Mouse (Mus musculus) layer of hippocampus, adult 2 months (tissue): ENCODE measurements around the gene Cbfa2t2. TPM values are rescaled to one million over a fixed set of nuclear protein-coding genes. Genes with fewer than 3 reads are reported as not detected.

Experiments used
- DNase-seq, 2 experiments: peaks; one replicate each; pipeline ENCODE4 v3.0.0; 2022; ENCODE audit warnings: low spot score in 2 of 2
- H3K27ac ChIP-seq: fragments of 200-600 bp; 2 replicates; pipeline ENCODE4 v1.8.1; 2022
- H3K4me3 ChIP-seq: fragments of 200-600 bp; 2 replicates; pipeline ENCODE4 v1.8.1; 2022; ENCODE audit warnings: mild to moderate bottlenecking
- CTCF ChIP-seq: fragments of 200-600 bp; conservative IDR thresholded peaks from 2 replicates; pipeline ENCODE4 v1.8.1; 2022; ENCODE audit warnings: antibody characterized with exemption, mild to moderate bottlenecking, moderate library complexity
- total RNA-seq, 2 experiments: library from RNA; stranded (reverse); gene quantifications; 2 replicates each; pipeline ENCODE4 v1.2.3; 2021

Cbfa2t2 gene
- total RNA-seq, 2 experiments from 2014 or later = 55.1 to 55.8 TPM

GRCm38 (mm10) chr2:154427853-154428360, 8.4 kb upstream of the Cbfa2t2 start:
- no peak overlapping the region for H3K27ac ChIP-seq
- no peak for DNase-seq
- TF ChIP-seq CTCF = no peak
- no peak overlapping the region for H3K4me3 ChIP-seq

GRCm38 (mm10) chr2:154430566-154430965, 5.7 kb upstream of the Cbfa2t2 start:
- no peak overlapping the region for H3K27ac ChIP-seq
- no peak overlapping the region for H3K4me3 ChIP-seq
- no peak for TF ChIP-seq CTCF
- no peak for DNase-seq

GRCm38 (mm10) chr2:154432696-154433095, 3.6 kb upstream of the Cbfa2t2 start:
- no peak for DNase-seq
- Histone ChIP-seq H3K27ac (no peak overlapping the region), H3K4me3 (no peak overlapping the region)
- TF ChIP-seq CTCF = no peak

GRCm38 (mm10) chr2:154433391-154433790, 2.9 kb upstream of the Cbfa2t2 start:
- DNase-seq = peak; percentile 47 to 63
- Histone ChIP-seq H3K27ac (peak overlapping the region; percentile 51; the same call in 1 of the 2 replicates), H3K4me3 (no peak overlapping the region)
- no peak for TF ChIP-seq CTCF

- no peak overlapping the region for H3K27ac ChIP-seq
- DNase-seq = no peak
- H3K4me3 ChIP-seq = no peak overlapping the region
- TF ChIP-seq CTCF = no peak
Measured at GRCm38 (mm10) chr2:154434690-154435089, 1.6 kb upstream of the Cbfa2t2 start.

- peak overlapping the region; percentile 82 for H3K27ac ChIP-seq
- peak; percentile 97 to 98 for DNase-seq
- peak; percentile 31; the same call in 1 of the 2 replicates for TF ChIP-seq CTCF
- peak overlapping the region; percentile 47 for H3K4me3 ChIP-seq
Measured at GRCm38 (mm10) chr2:154436076-154436457, 214 bp upstream of the Cbfa2t2 start.

GRCm38 (mm10) chr2:154437191-154437527, 878 bp downstream of the Cbfa2t2 start:
- peak overlapping the region; percentile 96 for H3K27ac ChIP-seq
- DNase-seq = no peak
- TF ChIP-seq CTCF = no peak
- H3K4me3 ChIP-seq = peak overlapping the region; percentile 97

- Histone ChIP-seq H3K27ac (no peak overlapping the region), H3K4me3 (no peak overlapping the region)
- DNase-seq = no peak
- no peak for TF ChIP-seq CTCF
Measured at GRCm38 (mm10) chr2:154440453-154440852, 4.2 kb downstream of the Cbfa2t2 start.

GRCm38 (mm10) chr2:154447821-154448220, 11.5 kb downstream of the Cbfa2t2 start:
- no peak for TF ChIP-seq CTCF
- no peak overlapping the region for H3K4me3 ChIP-seq
- H3K27ac ChIP-seq = no peak overlapping the region
- no peak for DNase-seq

- TF ChIP-seq CTCF = no peak
- DNase-seq = no peak
- no peak overlapping the region for H3K4me3 ChIP-seq
- H3K27ac ChIP-seq = no peak overlapping the region
Measured at GRCm38 (mm10) chr2:154448633-154449032, 12.4 kb downstream of the Cbfa2t2 start.

GRCm38 (mm10) chr2:154452951-154453350, 16.7 kb downstream of the Cbfa2t2 start:
- H3K4me3 ChIP-seq = no peak overlapping the region
- H3K27ac ChIP-seq = no peak overlapping the region
- TF ChIP-seq CTCF = peak; percentile 47
- no peak for DNase-seq

- no peak for TF ChIP-seq CTCF
- peak overlapping the region; percentile 58 for H3K27ac ChIP-seq
- no peak overlapping the region for H3K4me3 ChIP-seq
- no peak for DNase-seq
Measured at GRCm38 (mm10) chr2:154454099-154454498, 17.8 kb downstream of the Cbfa2t2 start.

GRCm38 (mm10) chr2:154454605-154455004, 18.3 kb downstream of the Cbfa2t2 start:
- DNase-seq = no peak
- Histone ChIP-seq H3K27ac (peak overlapping the region; percentile 58), H3K4me3 (no peak overlapping the region)
- TF ChIP-seq CTCF = no peak

- Histone ChIP-seq H3K4me3 (no peak overlapping the region), H3K27ac (peak overlapping the region; percentile 60)
- TF ChIP-seq CTCF = no peak
- no peak for DNase-seq
Measured at GRCm38 (mm10) chr2:154455776-154456175, 19.5 kb downstream of the Cbfa2t2 start.

- DNase-seq = no peak
- TF ChIP-seq CTCF = no peak
- Histone ChIP-seq H3K27ac (no peak overlapping the region; the same call in 1 of the 2 replicates), H3K4me3 (no peak overlapping the region)
Measured at GRCm38 (mm10) chr2:154456621-154457020, 20.3 kb downstream of the Cbfa2t2 start.
